Mouse (Mus musculus): Measurements from ENCODE around the gene Gabra2. TPM values are rescaled to one million over a fixed set of nuclear protein-coding genes. Genes with fewer than 3 reads are reported as not detected.
A peak's percentile ranks its signal among the peaks of the same experiment; 100 is the strongest.

Gabra2 gene
- polyA plus RNA-seq (2014; fragmentation: Nextera tagmentation; extraction: Ambion mirVana), result 2.0 and 2.7 TPM in 2 replicates

- H3K9me3 ChIP-seq (ENCODE audit: control insufficient read depth, low read length), result no peaks in the 10 kb centered on the region
- peak within 1 kb of the TSS; percentile 52 for H3K4me3 ChIP-seq (ENCODE audit: low read depth, low read length)
- under 1% methylated on average over 51 of the region's 55 CpGs for WGBS
- H3K27ac ChIP-seq (ENCODE audit: low read depth), result no peak within 1 kb of the TSS
- peak; percentile 76 for DNase-seq (ENCODE audit: low spot score)
- H3K27me3 ChIP-seq (replicated peaks; ENCODE audit: control insufficient read depth, insufficient read depth, low read length), result peaks cover 24% of the 10 kb centered on the region
- H3K9ac ChIP-seq (ENCODE audit: low read length), result peak within 1 kb of the TSS; percentile 36
- no peaks in the 10 kb centered on the region for H3K36me3 ChIP-seq (ENCODE audit: control insufficient read depth, insufficient read depth, low read length)
- H3K4me1 ChIP-seq (replicated peaks; ENCODE audit: control insufficient read depth, insufficient read depth, low read length), result no peaks in the 10 kb centered on the region
- peak within 1 kb of the TSS; percentile 84 for H3K4me2 ChIP-seq (ENCODE audit: low read length)
- ATAC-seq (replicated peaks; ENCODE audit: low FRiP score, low TSS enrichment, low read depth), result peak; percentile 86
These were observed at the start of gene Gabra2 for GRCm38 (mm10) chr5:71095725-71096607. Gene Gabra2 (minus strand): TSS chr5:71095849.

GRCm38 (mm10) chr5:71136691-71137090, 41.0 kb upstream of the Gabra2 start:
- Histone ChIP-seq H3K4me2 (ENCODE audit: low read length) (no peak overlapping the region), H3K27ac (ENCODE audit: low read depth) (no peak overlapping the region), H3K9me3 (ENCODE audit: control insufficient read depth, low read length) (no peaks in the 10 kb centered on the region), H3K36me3 (ENCODE audit: control insufficient read depth, insufficient read depth, low read length) (no peaks in the 10 kb centered on the region), H3K4me1 (replicated peaks; ENCODE audit: control insufficient read depth, insufficient read depth, low read length) (no peaks in the 10 kb centered on the region), H3K4me3 (ENCODE audit: low read depth, low read length) (no peak overlapping the region), H3K9ac (ENCODE audit: low read length) (no peak overlapping the region), H3K27me3 (replicated peaks; ENCODE audit: control insufficient read depth, insufficient read depth, low read length) (no peaks in the 10 kb centered on the region)
- no peak for ATAC-seq (replicated peaks; ENCODE audit: low FRiP score, low TSS enrichment, low read depth)
- no peak for DNase-seq (ENCODE audit: low spot score)
- 81% methylated on average over 4 of the region's 4 CpGs for WGBS

- H3K27ac ChIP-seq (ENCODE audit: low read depth), result no peak overlapping the region
- no peaks in the 10 kb centered on the region for H3K27me3 ChIP-seq (replicated peaks; ENCODE audit: control insufficient read depth, insufficient read depth, low read length)
- no peaks in the 10 kb centered on the region for H3K4me1 ChIP-seq (replicated peaks; ENCODE audit: control insufficient read depth, insufficient read depth, low read length)
- no peak overlapping the region for H3K4me2 ChIP-seq (ENCODE audit: low read length)
- H3K9ac ChIP-seq (ENCODE audit: low read length), result no peak overlapping the region
- no peak for ATAC-seq (replicated peaks; ENCODE audit: low FRiP score, low TSS enrichment, low read depth)
- WGBS, result 84% methylated on average over 2 of the region's 2 CpGs
- no peak overlapping the region for H3K4me3 ChIP-seq (ENCODE audit: low read depth, low read length)
- no peaks in the 10 kb centered on the region for H3K36me3 ChIP-seq (ENCODE audit: control insufficient read depth, insufficient read depth, low read length)
- DNase-seq (ENCODE audit: low spot score), result no peak
- no peaks in the 10 kb centered on the region for H3K9me3 ChIP-seq (ENCODE audit: control insufficient read depth, low read length)
These were observed 40.2 kb upstream of the Gabra2 start for GRCm38 (mm10) chr5:71135840-71136239.

DNA sequence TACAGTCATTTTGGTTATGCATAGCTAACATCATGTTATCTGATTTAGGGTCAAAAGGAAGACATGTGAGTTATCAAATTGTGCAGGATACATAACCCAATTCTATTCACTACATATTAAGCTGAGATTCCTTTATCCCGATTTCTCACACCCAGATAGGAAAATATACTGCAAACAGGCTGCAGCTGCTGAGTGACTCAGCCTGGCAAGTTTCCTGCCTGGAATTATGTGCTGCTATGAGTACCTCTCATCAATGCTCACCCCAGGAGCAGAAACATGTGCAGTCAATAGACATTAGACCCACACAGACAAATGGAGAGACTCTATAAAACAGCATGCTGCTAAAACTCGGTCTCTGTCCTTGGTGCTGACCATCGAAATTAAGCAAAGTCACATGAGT, 32.1 kb upstream of the Gabra2 start:
- Histone ChIP-seq H3K4me2 (ENCODE audit: low read length) (no peak overlapping the region), H3K27ac (ENCODE audit: low read depth) (no peak overlapping the region), H3K9me3 (ENCODE audit: control insufficient read depth, low read length) (no peaks in the 10 kb centered on the region), H3K27me3 (replicated peaks; ENCODE audit: control insufficient read depth, insufficient read depth, low read length) (no peaks in the 10 kb centered on the region), H3K4me3 (ENCODE audit: low read depth, low read length) (no peak overlapping the region), H3K4me1 (replicated peaks; ENCODE audit: control insufficient read depth, insufficient read depth, low read length) (no peaks in the 10 kb centered on the region), H3K36me3 (ENCODE audit: control insufficient read depth, insufficient read depth, low read length) (no peaks in the 10 kb centered on the region), H3K9ac (ENCODE audit: low read length) (no peak overlapping the region)
- 69% methylated on average over 3 of the region's 3 CpGs for WGBS
- no peak for ATAC-seq (replicated peaks; ENCODE audit: low FRiP score, low TSS enrichment, low read depth)
- no peak for DNase-seq (ENCODE audit: low spot score)

- Histone ChIP-seq H3K27ac (ENCODE audit: low read depth) (no peak overlapping the region), H3K9ac (ENCODE audit: low read length) (no peak overlapping the region), H3K4me1 (replicated peaks; ENCODE audit: control insufficient read depth, insufficient read depth, low read length) (no peaks in the 10 kb centered on the region), H3K4me2 (ENCODE audit: low read length) (no peak overlapping the region), H3K9me3 (ENCODE audit: control insufficient read depth, low read length) (no peaks in the 10 kb centered on the region), H3K27me3 (replicated peaks; ENCODE audit: control insufficient read depth, insufficient read depth, low read length) (no peaks in the 10 kb centered on the region), H3K36me3 (ENCODE audit: control insufficient read depth, insufficient read depth, low read length) (no peaks in the 10 kb centered on the region), H3K4me3 (ENCODE audit: low read depth, low read length) (no peak overlapping the region)
- ATAC-seq (replicated peaks; ENCODE audit: low FRiP score, low TSS enrichment, low read depth) (no peak), DNase-seq (ENCODE audit: low spot score) (no peak)
- WGBS, result 31% methylated on average over 1 of the region's 1 CpGs
These were observed 19.6 kb upstream of the Gabra2 start for GRCm38 (mm10) chr5:71115216-71115615.

GRCm38 (mm10) chr5:71095180-71095579, 469 bp downstream of the Gabra2 start:
- peak overlapping the region; percentile 84 for H3K4me2 ChIP-seq (ENCODE audit: low read length)
- H3K9ac ChIP-seq (ENCODE audit: low read length), result no peak overlapping the region
- ATAC-seq (replicated peaks; ENCODE audit: low FRiP score, low TSS enrichment, low read depth) (no peak), DNase-seq (ENCODE audit: low spot score) (peak; percentile 62)
- H3K4me1 ChIP-seq (replicated peaks; ENCODE audit: control insufficient read depth, insufficient read depth, low read length), result no peaks in the 10 kb centered on the region
- peaks cover 24% of the 10 kb centered on the region for H3K27me3 ChIP-seq (replicated peaks; ENCODE audit: control insufficient read depth, insufficient read depth, low read length)
- H3K36me3 ChIP-seq (ENCODE audit: control insufficient read depth, insufficient read depth, low read length), result no peaks in the 10 kb centered on the region
- 1% methylated on average over 19 of the region's 19 CpGs for WGBS
- peak overlapping the region; percentile 52 for H3K4me3 ChIP-seq (ENCODE audit: low read depth, low read length)
- no peaks in the 10 kb centered on the region for H3K9me3 ChIP-seq (ENCODE audit: control insufficient read depth, low read length)
- no peak overlapping the region for H3K27ac ChIP-seq (ENCODE audit: low read depth)

- ATAC-seq (replicated peaks; ENCODE audit: low FRiP score, low TSS enrichment, low read depth) (no peak), DNase-seq (ENCODE audit: low spot score) (no peak)
- Histone ChIP-seq H3K36me3 (ENCODE audit: control insufficient read depth, insufficient read depth, low read length) (no peaks in the 10 kb centered on the region), H3K27ac (ENCODE audit: low read depth) (no peak overlapping the region), H3K27me3 (replicated peaks; ENCODE audit: control insufficient read depth, insufficient read depth, low read length) (peaks cover 24% of the 10 kb centered on the region), H3K4me1 (replicated peaks; ENCODE audit: control insufficient read depth, insufficient read depth, low read length) (no peaks in the 10 kb centered on the region), H3K4me3 (ENCODE audit: low read depth, low read length) (peak overlapping the region; percentile 52), H3K4me2 (ENCODE audit: low read length) (peak overlapping the region; percentile 84), H3K9me3 (ENCODE audit: control insufficient read depth, low read length) (no peaks in the 10 kb centered on the region), H3K9ac (ENCODE audit: low read length) (no peak overlapping the region)
- WGBS, result 25% methylated on average over 10 of the region's 10 CpGs
These were observed 873 bp downstream of the Gabra2 start for GRCm38 (mm10) chr5:71094776-71095175.

GRCm38 (mm10) chr5:71093807-71094206, 1.8 kb downstream of the Gabra2 start:
- Histone ChIP-seq H3K4me2 (ENCODE audit: low read length) (no peak overlapping the region), H3K36me3 (ENCODE audit: control insufficient read depth, insufficient read depth, low read length) (no peaks in the 10 kb centered on the region), H3K9ac (ENCODE audit: low read length) (no peak overlapping the region), H3K27ac (ENCODE audit: low read depth) (no peak overlapping the region), H3K4me1 (replicated peaks; ENCODE audit: control insufficient read depth, insufficient read depth, low read length) (no peaks in the 10 kb centered on the region), H3K9me3 (ENCODE audit: control insufficient read depth, low read length) (no peaks in the 10 kb centered on the region), H3K4me3 (ENCODE audit: low read depth, low read length) (no peak overlapping the region), H3K27me3 (replicated peaks; ENCODE audit: control insufficient read depth, insufficient read depth, low read length) (peaks cover 24% of the 10 kb centered on the region)
- DNase-seq (ENCODE audit: low spot score), result no peak
- WGBS, result 78% methylated on average over 2 of the region's 2 CpGs
- no peak for ATAC-seq (replicated peaks; ENCODE audit: low FRiP score, low TSS enrichment, low read depth)

DNA sequence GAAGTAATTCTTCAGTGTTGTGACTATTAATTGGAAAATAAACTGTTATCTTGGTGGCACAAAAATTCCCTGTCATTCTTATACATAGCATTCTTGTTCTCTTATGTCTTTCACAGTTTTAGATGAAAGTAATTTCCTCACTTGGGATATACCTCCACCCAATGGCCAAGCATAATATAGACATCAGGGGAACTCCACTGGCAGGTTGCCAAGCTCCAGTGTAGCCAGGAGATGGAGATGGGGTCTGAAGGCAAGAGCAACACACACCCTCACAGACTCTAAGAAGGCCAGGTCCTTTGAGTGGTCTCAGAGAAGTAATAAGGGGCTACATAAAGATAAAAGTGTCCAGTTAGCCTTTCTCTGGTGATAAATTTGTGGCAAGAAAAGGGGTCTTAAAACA, 3.2 kb downstream of the Gabra2 start:
- Histone ChIP-seq H3K4me2 (ENCODE audit: low read length) (no peak overlapping the region), H3K4me1 (replicated peaks; ENCODE audit: control insufficient read depth, insufficient read depth, low read length) (no peaks in the 10 kb centered on the region), H3K9ac (ENCODE audit: low read length) (no peak overlapping the region), H3K4me3 (ENCODE audit: low read depth, low read length) (no peak overlapping the region), H3K27me3 (replicated peaks; ENCODE audit: control insufficient read depth, insufficient read depth, low read length) (peaks cover 21% of the 10 kb centered on the region), H3K36me3 (ENCODE audit: control insufficient read depth, insufficient read depth, low read length) (no peaks in the 10 kb centered on the region), H3K27ac (ENCODE audit: low read depth) (no peak overlapping the region), H3K9me3 (ENCODE audit: control insufficient read depth, low read length) (no peaks in the 10 kb centered on the region)
- ATAC-seq (replicated peaks; ENCODE audit: low FRiP score, low TSS enrichment, low read depth) (no peak), DNase-seq (ENCODE audit: low spot score) (peak; percentile 52)

All from intestine, embryonic 14.5 days (tissue).